Mouse (Mus musculus): ENCODE results near the gene Chd1.

Chd1 gene

GRCm38 (mm10) chr17:15809949-15810348 is 105.2 kb downstream of the Chd1 start:
- no peak for DNase-seq (ENCODE audit: low spot score in 2 of 2)

GRCm38 (mm10) chr17:15812136-15812778 is 107.5 kb downstream of the Chd1 start:
- no peak for DNase-seq (ENCODE audit: low spot score in 2 of 2)

GRCm38 (mm10) chr17:15813658-15814212 is 109.0 kb downstream of the Chd1 start:
- DNase-seq (ENCODE audit: low spot score in 2 of 2), result no peak

GRCm38 (mm10) chr17:15815312-15816018 is 110.7 kb downstream of the Chd1 start:
- DNase-seq (ENCODE audit: low spot score in 2 of 2), result no peak

GRCm38 (mm10) chr17:15816379-15817095 is 111.8 kb downstream of the Chd1 start:
- DNase-seq (ENCODE audit: low spot score in 2 of 2), result no peak

GRCm38 (mm10) chr17:15817096-15817450 is 112.3 kb downstream of the Chd1 start:
- no peak for DNase-seq (ENCODE audit: low spot score in 2 of 2)

GRCm38 (mm10) chr17:15817634-15818033 is 112.9 kb downstream of the Chd1 start:
- no peak for DNase-seq (ENCODE audit: low spot score in 2 of 2)

GRCm38 (mm10) chr17:15818372-15818771 is 113.6 kb downstream of the Chd1 start:
- DNase-seq (ENCODE audit: low spot score in 2 of 2), result no peak

- DNase-seq (ENCODE audit: low spot score in 2 of 2), result no peak
These were observed 115.4 kb downstream of the Chd1 start for GRCm38 (mm10) chr17:15820146-15820545.

- DNase-seq (ENCODE audit: low spot score in 2 of 2), result no peak
These were observed 116.0 kb downstream of the Chd1 start for GRCm38 (mm10) chr17:15820761-15821160.

GRCm38 (mm10) chr17:15821706-15822105 is 116.9 kb downstream of the Chd1 start:
- DNase-seq (ENCODE audit: low spot score in 2 of 2), result no peak

Data from right cerebral cortex, adult 2 months (tissue).